Mouse (Mus musculus): Measurements from ENCODE around the gene Dhx38. TPM values are rescaled to one million over a fixed set of nuclear protein-coding genes. Genes with fewer than 3 reads are reported as not detected.

The Dhx38 gene
- total and polyA plus RNA-seq, 2 experiments from 2014 or later: 13.5 to 25.2 TPM

DNA sequence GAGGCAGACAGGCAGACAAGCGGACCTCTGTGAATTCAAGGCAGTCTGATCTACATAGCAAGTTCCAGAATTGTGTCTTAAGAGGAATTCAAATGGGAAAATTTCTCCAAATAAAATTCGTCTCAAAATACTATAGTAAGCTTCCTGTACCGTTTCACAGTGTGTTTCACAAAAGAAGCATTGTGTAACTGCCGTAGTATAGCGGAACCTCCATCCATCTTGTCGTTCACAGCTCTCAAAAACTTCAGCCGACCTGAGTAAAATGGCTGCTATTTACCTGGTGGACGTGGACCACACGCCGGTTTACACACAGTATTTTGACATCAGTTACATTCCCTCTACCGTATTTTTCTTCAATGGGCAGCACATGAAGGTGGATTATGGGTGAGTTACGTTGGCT lies 5.5 kb upstream of the Dhx38 start:
- DNase-seq (ENCODE audit: low spot score): no peak
- WGBS: 91% methylated on average over 12 of the region's 12 CpGs
- Histone ChIP-seq H3K9ac (replicated peaks; ENCODE audit: low read length, poor library complexity, severe bottlenecking) (no peak overlapping the region), H3K36me3 (ENCODE audit: insufficient read depth, low read length) (0 out of 2 replicates have a peak, but pooled peaks cover 11% of the 10 kb centered on the region), H3K27ac (ENCODE audit: low read depth, low read length) (no peak overlapping the region), H3K4me1 (ENCODE audit: insufficient read depth, low read length) (peaks cover 6% of the 10 kb centered on the region; the same call in 1 of the 2 replicates), H3K27me3 (ENCODE audit: insufficient read depth, low read length) (no peaks in the 10 kb centered on the region), H3K4me2 (ENCODE audit: low read depth, low read length, poor library complexity, severe bottlenecking) (no peak overlapping the region), H3K4me3 (ENCODE audit: low read depth, low read length) (no peak overlapping the region), H3K9me3 (ENCODE audit: low read length) (no peaks in the 10 kb centered on the region)
- no peak for TF ChIP-seq CTCF (IDR thresholded peaks at IDR 0.05)
- no peak for ATAC-seq (ENCODE audit: low FRiP score)

DNA sequence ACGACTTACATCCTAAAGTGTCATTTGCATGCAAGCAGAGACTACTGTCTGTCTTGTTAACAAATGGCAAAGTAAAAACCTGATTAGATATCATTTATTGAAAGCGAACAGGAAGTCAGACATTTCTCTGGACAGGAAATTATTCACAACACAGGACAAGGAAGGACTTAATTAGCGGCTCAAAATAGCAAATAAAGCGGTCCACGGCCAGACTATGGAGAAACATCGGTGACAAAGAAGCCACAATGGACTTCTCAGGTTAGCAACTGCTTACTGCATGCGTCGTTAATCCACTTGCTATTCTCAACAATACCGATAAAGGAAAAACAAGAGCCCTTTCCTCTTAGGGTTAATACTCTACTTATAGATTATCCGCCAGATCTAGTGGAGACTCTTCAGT lies 895 bp downstream of the Dhx38 start:
- 4% methylated on average over 10 of the region's 10 CpGs for WGBS
- peak overlapping the region; percentile 83 for H3K9ac ChIP-seq (replicated peaks; ENCODE audit: low read length, poor library complexity, severe bottlenecking)
- no peak for DNase-seq (ENCODE audit: low spot score)
- H3K27me3 ChIP-seq (ENCODE audit: insufficient read depth, low read length): no peaks in the 10 kb centered on the region
- no peak for ATAC-seq (ENCODE audit: low FRiP score)
- peak overlapping the region; percentile 79 for H3K27ac ChIP-seq (ENCODE audit: low read depth, low read length)
- TF ChIP-seq CTCF (IDR thresholded peaks at IDR 0.05): no peak
- peaks cover 32% of the 10 kb centered on the region for H3K36me3 ChIP-seq (ENCODE audit: insufficient read depth, low read length)
- H3K4me1 ChIP-seq (ENCODE audit: insufficient read depth, low read length): peaks cover 6% of the 10 kb centered on the region; the same call in 1 of the 2 replicates
- H3K4me3 ChIP-seq (ENCODE audit: low read depth, low read length): peak overlapping the region; percentile 93
- no peaks in the 10 kb centered on the region for H3K9me3 ChIP-seq (ENCODE audit: low read length)
- H3K4me2 ChIP-seq (ENCODE audit: low read depth, low read length, poor library complexity, severe bottlenecking): peak overlapping the region; percentile 89

DNA sequence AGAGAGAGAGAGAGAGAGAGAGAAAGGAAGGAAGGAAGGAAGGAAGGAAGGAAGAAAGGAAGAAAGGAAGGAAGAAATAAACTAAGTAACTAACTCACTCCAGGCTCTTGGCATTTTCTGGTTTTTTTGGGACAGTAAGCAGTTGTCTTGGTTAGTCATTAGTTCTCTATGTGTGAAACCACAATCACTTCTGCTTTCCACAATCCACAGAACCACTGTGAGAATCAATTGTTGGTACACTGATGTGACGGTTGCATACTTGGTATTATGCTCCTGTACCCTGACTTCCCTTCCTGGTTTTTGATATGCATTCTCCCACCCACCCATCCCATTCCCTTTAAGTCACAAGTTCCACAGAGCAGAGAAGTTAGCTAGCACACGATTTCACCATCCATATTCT lies 1.8 kb downstream of the Dhx38 start:
- 88% methylated on average over 2 of the region's 2 CpGs for WGBS
- H3K4me2 ChIP-seq (ENCODE audit: low read depth, low read length, poor library complexity, severe bottlenecking): no peak overlapping the region
- H3K9ac ChIP-seq (replicated peaks; ENCODE audit: low read length, poor library complexity, severe bottlenecking): no peak overlapping the region
- no peak for DNase-seq (ENCODE audit: low spot score)
- no peak overlapping the region for H3K4me3 ChIP-seq (ENCODE audit: low read depth, low read length)
- no peaks in the 10 kb centered on the region for H3K27me3 ChIP-seq (ENCODE audit: insufficient read depth, low read length)
- H3K36me3 ChIP-seq (ENCODE audit: insufficient read depth, low read length): peaks cover 37% of the 10 kb centered on the region
- TF ChIP-seq CTCF (IDR thresholded peaks at IDR 0.05): no peak
- H3K4me1 ChIP-seq (ENCODE audit: insufficient read depth, low read length): peaks cover 6% of the 10 kb centered on the region; the same call in 1 of the 2 replicates
- no peak overlapping the region for H3K27ac ChIP-seq (ENCODE audit: low read depth, low read length)
- H3K9me3 ChIP-seq (ENCODE audit: low read length): no peaks in the 10 kb centered on the region
- no peak for ATAC-seq (ENCODE audit: low FRiP score)

DNA sequence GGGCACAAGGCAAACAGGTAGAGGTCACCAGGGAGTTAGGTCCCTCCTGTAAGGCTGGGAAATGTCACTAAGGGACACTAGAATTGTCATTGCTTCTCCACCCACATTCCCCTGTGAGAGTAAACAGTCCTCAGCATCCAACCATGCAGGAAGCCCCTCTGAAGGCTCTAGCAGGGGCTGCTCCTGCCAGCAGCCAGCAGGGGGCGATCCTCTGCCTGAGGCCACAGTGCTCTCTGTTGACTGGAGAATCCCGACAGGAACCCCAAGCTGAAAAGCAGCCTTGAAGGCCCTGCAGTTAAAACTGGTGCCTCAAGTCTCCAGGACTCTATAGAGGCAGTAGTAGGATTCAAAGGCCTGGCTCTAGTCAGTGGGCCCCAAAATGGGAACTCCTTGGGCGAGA lies 14.0 kb downstream of the Dhx38 start:
- WGBS: 36% methylated on average over 3 of the region's 3 CpGs
- Histone ChIP-seq H3K4me1 (ENCODE audit: insufficient read depth, low read length) (no peaks in the 10 kb centered on the region), H3K27me3 (ENCODE audit: insufficient read depth, low read length) (no peaks in the 10 kb centered on the region), H3K4me3 (ENCODE audit: low read depth, low read length) (no peak overlapping the region), H3K27ac (ENCODE audit: low read depth, low read length) (no peak overlapping the region), H3K36me3 (ENCODE audit: insufficient read depth, low read length) (peaks cover 94% of the 10 kb centered on the region), H3K4me2 (ENCODE audit: low read depth, low read length, poor library complexity, severe bottlenecking) (no peak overlapping the region), H3K9ac (replicated peaks; ENCODE audit: low read length, poor library complexity, severe bottlenecking) (no peak overlapping the region), H3K9me3 (ENCODE audit: low read length) (no peaks in the 10 kb centered on the region)
- peak; percentile 64 for TF ChIP-seq CTCF (IDR thresholded peaks at IDR 0.05)
- DNase-seq (ENCODE audit: low spot score) (peak; percentile 10), ATAC-seq (ENCODE audit: low FRiP score) (no peak)

DNA sequence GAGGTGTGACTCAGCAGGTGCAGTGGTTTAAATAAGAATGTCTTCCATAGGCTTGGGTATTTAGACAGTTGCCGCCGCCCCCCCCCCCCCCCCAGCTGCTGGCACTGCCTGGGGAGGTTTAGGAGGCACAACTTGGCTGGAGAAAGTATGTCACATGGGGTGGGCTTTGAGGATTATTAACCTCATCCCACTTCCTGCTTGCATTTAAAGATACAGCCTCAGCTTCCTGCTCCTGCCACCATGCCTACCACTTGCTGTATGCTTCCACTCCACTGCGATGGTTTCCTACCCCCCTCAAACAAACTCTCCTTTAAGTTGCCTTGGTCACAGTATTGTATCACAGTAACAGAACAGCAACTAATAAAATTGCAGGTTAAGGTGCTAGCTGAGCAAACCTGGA lies 21.6 kb downstream of the Dhx38 start:
- Histone ChIP-seq H3K4me1 (ENCODE audit: insufficient read depth, low read length) (no peaks in the 10 kb centered on the region), H3K27me3 (ENCODE audit: insufficient read depth, low read length) (no peaks in the 10 kb centered on the region), H3K4me3 (ENCODE audit: low read depth, low read length) (no peak overlapping the region), H3K9ac (replicated peaks; ENCODE audit: low read length, poor library complexity, severe bottlenecking) (no peak overlapping the region), H3K27ac (ENCODE audit: low read depth, low read length) (no peak overlapping the region), H3K9me3 (ENCODE audit: low read length) (no peaks in the 10 kb centered on the region), H3K36me3 (ENCODE audit: insufficient read depth, low read length) (peaks cover 19% of the 10 kb centered on the region), H3K4me2 (ENCODE audit: low read depth, low read length, poor library complexity, severe bottlenecking) (no peak overlapping the region)
- ATAC-seq (ENCODE audit: low FRiP score) (no peak), DNase-seq (ENCODE audit: low spot score) (no peak)
- WGBS: 49% methylated on average over 2 of the region's 3 CpGs
- TF ChIP-seq CTCF (IDR thresholded peaks at IDR 0.05): no peak

- H3K27me3 ChIP-seq (ENCODE audit: insufficient read depth, low read length): no peaks in the 10 kb centered on the region
- no peaks in the 10 kb centered on the region for H3K4me1 ChIP-seq (ENCODE audit: insufficient read depth, low read length)
- ATAC-seq (ENCODE audit: low FRiP score) (no peak), DNase-seq (ENCODE audit: low spot score) (no peak)
- H3K4me2 ChIP-seq (ENCODE audit: low read depth, low read length, poor library complexity, severe bottlenecking): no peak overlapping the region
- 86% methylated on average over 8 of the region's 8 CpGs for WGBS
- H3K9me3 ChIP-seq (ENCODE audit: low read length): no peaks in the 10 kb centered on the region
- H3K4me3 ChIP-seq (ENCODE audit: low read depth, low read length): no peak overlapping the region
- TF ChIP-seq CTCF (IDR thresholded peaks at IDR 0.05): no peak
- H3K27ac ChIP-seq (ENCODE audit: low read depth, low read length): no peak overlapping the region
- peaks cover 13% of the 10 kb centered on the region for H3K36me3 ChIP-seq (ENCODE audit: insufficient read depth, low read length)
- H3K9ac ChIP-seq (replicated peaks; ENCODE audit: low read length, poor library complexity, severe bottlenecking): no peak overlapping the region
These were observed 22.7 kb downstream of the Dhx38 start for GRCm38 (mm10) chr8:109542748-109543519.
